9 mouse cellular contexts compared by ENCODE assay signal in genomic region chr6:41606214-41606613, GRCm38 (mm10). TPM values are rescaled to one million over a fixed set of nuclear protein-coding genes. Genes with fewer than 3 reads are reported as not detected.
DNase-seq lines count a peak whose midpoint lies in the region; ATAC-seq and TF ChIP-seq lines count a peak whose summit lies in the region.
"Had no signal": no experiment of that assay in that cellular context is flagged by ENCODE, and none has a peak within 500 bp of the region (broad histone marks: within the 10 kb centered on the region; RNA-seq: fewer than 3 reads in every experiment).

No protein-coding gene starts in this region.

- peak; percentile 12 for TF ChIP-seq POLR2A in myocyte (IDR thresholded peaks at IDR 0.05; ENCODE audit: insufficient read length, low read depth)

- no peak overlapping the region for H3ac ChIP-seq in myocyte (ENCODE audit: control insufficient read depth, insufficient read length)

- DNase-seq in gastrocnemius, adult 2 months: peak; percentile 54
- no peak for DNase-seq in gastrocnemius, adult 18-20 months (ENCODE audit: low spot score)
- peak; percentile 72 to 85 for DNase-seq in adrenal gland, postnatal 36 days
- peak; percentile 32 for DNase-seq in gastrocnemius, postnatal 14 days
- no peak for DNase-seq in intestine, embryonic 14.5 days (ENCODE audit: low spot score)
- DNase-seq in MN1 (ENCODE audit: low spot score): no peak

- H3K4me3 ChIP-seq in gastrocnemius, adult 2 months: peak overlapping the region; percentile 78
- peak overlapping the region; percentile 64; the same call in 1 of the 2 replicates for H3K4me3 ChIP-seq in intestine, embryonic 14.5 days (ENCODE audit: low read depth, low read length)
- peak overlapping the region; percentile 71 for H3K4me3 ChIP-seq in limb, embryonic 13.5 days
- H3K4me3 ChIP-seq in myocyte: peak overlapping the region; percentile 47

- H3K4me1 ChIP-seq in intestine, embryonic 14.5 days (replicated peaks; ENCODE audit: control insufficient read depth, insufficient read depth, low read length): no peaks in the 10 kb centered on the region
- peaks cover 10% of the 10 kb centered on the region for H3K4me1 ChIP-seq in limb, embryonic 13.5 days

- intact Hi-C loops in gastrocnemius, adult 2 months (cut with DNase I): no loop called here
- intact Hi-C loops in gastrocnemius, postnatal 14 days (cut with DNase I; ENCODE audit: low total_unique reads): no loop called here

- no peak overlapping the region for H3K27ac ChIP-seq in gastrocnemius, adult 2 months
- H3K27ac ChIP-seq in intestine, embryonic 14.5 days (ENCODE audit: low read depth): no peak overlapping the region
- no peak overlapping the region for H3K27ac ChIP-seq in limb, embryonic 13.5 days

- 20% methylated on average over 4 of the region's 4 CpGs for WGBS in intestine, embryonic 14.5 days
- 10% methylated on average over 4 of the region's 4 CpGs for WGBS in limb, embryonic 13.5 days

- no peaks in the 10 kb centered on the region for H3K36me3 ChIP-seq in intestine, embryonic 14.5 days (ENCODE audit: control insufficient read depth, insufficient read depth, low read length)
- no peaks in the 10 kb centered on the region for H3K36me3 ChIP-seq in limb, embryonic 13.5 days
- no peaks in the 10 kb centered on the region for H3K36me3 ChIP-seq in myocyte (ENCODE audit: control insufficient read depth, insufficient read depth)
- H3K36me3 ChIP-seq: G1E had no signal

- no peaks in the 10 kb centered on the region for H3K9me3 ChIP-seq in intestine, embryonic 14.5 days (ENCODE audit: control insufficient read depth, low read length)
- no peaks in the 10 kb centered on the region for H3K9me3 ChIP-seq in limb, embryonic 13.5 days
- H3K9me3 ChIP-seq: G1E had no signal

- H3K9ac ChIP-seq in intestine, embryonic 14.5 days (ENCODE audit: low read length): no peak overlapping the region
- peak overlapping the region; percentile 84 for H3K9ac ChIP-seq in limb, embryonic 13.5 days

- H3K27me3 ChIP-seq in intestine, embryonic 14.5 days (replicated peaks; ENCODE audit: control insufficient read depth, insufficient read depth, low read length): no peaks in the 10 kb centered on the region
- H3K27me3 ChIP-seq in limb, embryonic 13.5 days: no peaks in the 10 kb centered on the region
- H3K27me3 ChIP-seq in myocyte (ENCODE audit: control insufficient read depth, insufficient read depth, insufficient read length): no peaks in the 10 kb centered on the region

- no peaks in the 10 kb centered on the region for H3K79me2 ChIP-seq in myocyte (ENCODE audit: control insufficient read depth, insufficient read depth)

- no peak for ATAC-seq in intestine, embryonic 14.5 days (replicated peaks; ENCODE audit: low FRiP score, low TSS enrichment, low read depth)
- ATAC-seq in limb, embryonic 13.5 days (ENCODE audit: low FRiP score, low read depth): no peak

- peak overlapping the region; percentile 88 for H3K4me2 ChIP-seq in intestine, embryonic 14.5 days (ENCODE audit: low read length)
- H3K4me2 ChIP-seq in limb, embryonic 13.5 days (replicated peaks): peak overlapping the region; percentile 87
- peak overlapping the region; percentile 86 for H3K4me2 ChIP-seq in myocyte (ENCODE audit: low read depth)

- no peak for TF ChIP-seq CTCF in gastrocnemius, adult 2 months (IDR thresholded peaks at IDR 0.05)

TF ChIP-seq in myocyte, 11 proteins besides CTCF, POLR2A, EP300 and RAD21:
- no peak for TF ChIP-seq MAX (IDR thresholded peaks at IDR 0.05; ENCODE audit: low read depth)
- no peak for TF ChIP-seq TCF3 (IDR thresholded peaks at IDR 0.05; ENCODE audit: insufficient read length, low read depth)
- no peak for TF ChIP-seq SRF (IDR thresholded peaks at IDR 0.05; ENCODE audit: control insufficient read depth, insufficient read length, low read depth)
- peak; percentile 79 for TF ChIP-seq CEBPB (IDR thresholded peaks at IDR 0.05; ENCODE audit: insufficient read depth, poor library complexity, severe bottlenecking)
- TF ChIP-seq REST (IDR thresholded peaks at IDR 0.05; ENCODE audit: insufficient read depth, insufficient read length): no peak
- no peak for TF ChIP-seq TCF12 (IDR thresholded peaks at IDR 0.05; ENCODE audit: insufficient read depth, poor library complexity, severe bottlenecking)
- no peak for TF ChIP-seq E2F4 (IDR thresholded peaks at IDR 0.05; ENCODE audit: insufficient read depth)
- peak in 1 of 3 experiments; percentile 31 for TF ChIP-seq MYOD1 (IDR thresholded peaks at IDR 0.05; ENCODE audit: control insufficient read depth in 1 of 3, insufficient read length in 2 of 3, low read depth in 2 of 3)
TF ChIP-seq in myocyte: peak in this region for 2.

RNA-seq across cellular contexts. Expression of gene Ephb6, which starts 0.9 kb away (rescaled TPM):
- under 1 TPM; 0.54 to 0.98 TPM for total RNA-seq in gastrocnemius, adult 2 months (2021)
- total RNA-seq in gastrocnemius, adult 18-20 months (2021): under 1 TPM; 0.76 to 0.91 TPM
- 10 to 100 TPM in 1 of 2 experiments, 1 to 10 TPM in 1; 4.4 to 19.0 TPM for total RNA-seq in adrenal gland, postnatal 36 days (2021)
- 1 to 10 TPM; 1.2 to 2.5 TPM for total RNA-seq in gastrocnemius, postnatal 14 days (2021)
- 7.3 and 8.6 TPM in 2 replicates for polyA plus RNA-seq in intestine, embryonic 14.5 days (2014; fragmentation: Nextera tagmentation; extraction: Ambion mirVana)
- 20.6 and 21.3 TPM in 2 replicates for polyA plus RNA-seq in limb, embryonic 13.5 days (2015; fragmentation: Nextera tagmentation; extraction: Ambion mirVana)
- 49.6 TPM for polyA plus RNA-seq in myocyte (2012; fragmentation: generic; extraction: Trizol)

RNA-seq across cellular contexts. Expression of gene Trpv6, which starts 30.0 kb away (rescaled TPM):
- not detected for total RNA-seq in gastrocnemius, adult 2 months (2021)
- not detected for total RNA-seq in gastrocnemius, adult 18-20 months (2021)
- not detected for total RNA-seq in adrenal gland, postnatal 36 days (2021)
- total RNA-seq in gastrocnemius, postnatal 14 days (2021): not detected
- polyA plus RNA-seq in intestine, embryonic 14.5 days (2014; fragmentation: Nextera tagmentation; extraction: Ambion mirVana): 0.30 and 0.58 TPM in 2 replicates
- polyA plus RNA-seq in limb, embryonic 13.5 days (2015; fragmentation: Nextera tagmentation; extraction: Ambion mirVana): 0.54 and 0.66 TPM in 2 replicates
- 0.25 TPM for polyA plus RNA-seq in myocyte (2012; fragmentation: generic; extraction: Trizol)
- polyA plus RNA-seq: G1E had no signal

Comparison
In these comparisons a context has a peak if more than half of its experiments do, and no peak if none do; other contexts are left out.
1. DNase-seq: peak in gastrocnemius, adult 2 months (single experiment), adrenal gland, postnatal 36 days (2 of 2) and gastrocnemius, postnatal 14 days (single experiment); none in gastrocnemius, adult 18-20 months (single experiment), intestine, embryonic 14.5 days (single experiment) and MN1 (single experiment).
2. Peak in every context shown above with its lines, with median percentiles within 50 percentile points of each other: H3K4me3 ChIP-seq and H3K4me2 ChIP-seq.